Mouse (Mus musculus): ENCODE results near the gene Lsm11. TPM values are rescaled to one million over a fixed set of nuclear protein-coding genes. Genes with fewer than 3 reads are reported as not detected.
A peak's percentile ranks its signal among the peaks of the same experiment; 100 is the strongest.

Lsm11 gene
- polyA plus RNA-seq, 1 experiment: 1.2 TPM

DNA sequence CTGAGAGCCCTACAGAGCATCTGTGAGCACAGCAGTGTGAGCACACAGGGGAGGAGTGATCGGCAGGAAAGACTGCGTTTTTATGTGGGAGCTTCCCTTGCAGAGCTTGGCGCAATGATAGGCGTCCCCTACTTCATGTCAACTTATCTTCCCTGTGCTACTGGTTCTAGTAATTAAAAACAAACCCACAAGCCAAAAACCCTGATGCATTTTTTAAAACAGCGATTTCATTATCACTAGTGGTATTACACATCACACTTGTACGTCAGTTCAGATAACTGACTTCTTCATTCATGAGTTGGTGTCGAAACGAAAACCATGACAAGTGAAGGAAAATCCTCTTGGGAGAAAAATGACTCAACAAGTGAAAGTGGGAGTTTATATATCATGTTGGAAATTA lies 5.8 kb downstream of the Lsm11 start:
- no peak for TF ChIP-seq TAL1 (IDR thresholded peaks at IDR 0.05; ENCODE audit: low read length)
- TF ChIP-seq GATA1 (IDR thresholded peaks at IDR 0.05; ENCODE audit: low read length): no peak
- H3K36me3 ChIP-seq (ENCODE audit: control insufficient read depth): peaks cover 49% of the 10 kb centered on the region
- no peak overlapping the region for H3K4me3 ChIP-seq (replicated peaks)
- no peaks in the 10 kb centered on the region for H3K27me3 ChIP-seq (ENCODE audit: control insufficient read depth)
- H3K4me1 ChIP-seq (ENCODE audit: control insufficient read depth): peaks cover 17% of the 10 kb centered on the region
- no peaks in the 10 kb centered on the region for H3K9me3 ChIP-seq (ENCODE audit: control insufficient read depth, low read length)

DNA sequence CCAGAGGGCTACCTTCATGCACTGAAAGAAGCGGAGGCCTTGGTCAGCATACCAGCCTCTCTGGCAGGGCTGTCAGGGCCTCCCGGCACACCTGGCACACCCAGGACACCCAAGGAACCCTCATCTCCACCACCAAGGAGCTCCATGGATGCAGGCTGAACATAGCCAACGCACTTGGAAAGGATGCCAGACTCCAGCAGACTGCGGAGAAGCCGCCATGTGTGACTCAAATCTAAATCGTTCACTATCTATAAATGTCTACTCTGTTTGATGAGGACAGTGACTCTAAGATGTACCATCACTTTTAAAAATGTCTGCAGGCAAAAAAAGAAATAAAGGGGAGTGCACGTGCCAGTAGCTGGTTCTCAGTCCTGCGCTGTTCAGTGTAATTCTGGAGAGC lies 7.3 kb downstream of the Lsm11 start:
- H3K4me1 ChIP-seq (ENCODE audit: control insufficient read depth): peaks cover 5% of the 10 kb centered on the region
- no peaks in the 10 kb centered on the region for H3K27me3 ChIP-seq (ENCODE audit: control insufficient read depth)
- TF ChIP-seq GATA1 (IDR thresholded peaks at IDR 0.05; ENCODE audit: low read length) (no peak), TAL1 (IDR thresholded peaks at IDR 0.05; ENCODE audit: low read length) (no peak)
- peaks cover 62% of the 10 kb centered on the region for H3K36me3 ChIP-seq (ENCODE audit: control insufficient read depth)
- no peak overlapping the region for H3K4me3 ChIP-seq (replicated peaks)
- H3K9me3 ChIP-seq (ENCODE audit: control insufficient read depth, low read length): no peaks in the 10 kb centered on the region

- peaks cover 63% of the 10 kb centered on the region for H3K36me3 ChIP-seq (ENCODE audit: control insufficient read depth)
- no peaks in the 10 kb centered on the region for H3K27me3 ChIP-seq (ENCODE audit: control insufficient read depth)
- no peaks in the 10 kb centered on the region for H3K9me3 ChIP-seq (ENCODE audit: control insufficient read depth, low read length)
- no peak overlapping the region for H3K4me3 ChIP-seq (replicated peaks)
- TF ChIP-seq TAL1 (IDR thresholded peaks at IDR 0.05; ENCODE audit: low read length) (no peak), GATA1 (IDR thresholded peaks at IDR 0.05; ENCODE audit: low read length) (no peak)
- H3K4me1 ChIP-seq (ENCODE audit: control insufficient read depth): no peaks in the 10 kb centered on the region
These were observed 12.0 kb downstream of the Lsm11 start for GRCm38 (mm10) chr11:45932771-45933170.

- peaks cover 35% of the 10 kb centered on the region for H3K36me3 ChIP-seq (ENCODE audit: control insufficient read depth)
- H3K4me3 ChIP-seq (replicated peaks): no peak overlapping the region
- H3K9me3 ChIP-seq (ENCODE audit: control insufficient read depth, low read length): no peaks in the 10 kb centered on the region
- no peak for TF ChIP-seq TAL1 (IDR thresholded peaks at IDR 0.05; ENCODE audit: low read length)
- H3K27me3 ChIP-seq (ENCODE audit: control insufficient read depth): no peaks in the 10 kb centered on the region
- H3K4me1 ChIP-seq (ENCODE audit: control insufficient read depth): peaks cover 6% of the 10 kb centered on the region
These were observed 15.2 kb downstream of the Lsm11 start for GRCm38 (mm10) chr11:45929541-45929940.

- Histone ChIP-seq H3K4me1 (ENCODE audit: control insufficient read depth) (peaks cover 6% of the 10 kb centered on the region), H3K4me3 (replicated peaks) (no peak overlapping the region), H3K36me3 (ENCODE audit: control insufficient read depth) (peaks cover 15% of the 10 kb centered on the region), H3K27me3 (ENCODE audit: control insufficient read depth) (peaks cover 6% of the 10 kb centered on the region), H3K9me3 (ENCODE audit: control insufficient read depth, low read length) (no peaks in the 10 kb centered on the region)
- TF ChIP-seq GATA1 (IDR thresholded peaks at IDR 0.05; ENCODE audit: low read length) (no peak), TAL1 (IDR thresholded peaks at IDR 0.05; ENCODE audit: low read length) (no peak)
These were observed 17.3 kb downstream of the Lsm11 start for GRCm38 (mm10) chr11:45927456-45927855.

GRCm38 (mm10) chr11:45926640-45927082 lies 18.1 kb downstream of the Lsm11 start:
- TF ChIP-seq TAL1 (IDR thresholded peaks at IDR 0.05; ENCODE audit: low read length): no peak
- TF ChIP-seq GATA1 (IDR thresholded peaks at IDR 0.05; ENCODE audit: low read length): no peak
- no peaks in the 10 kb centered on the region for H3K9me3 ChIP-seq (ENCODE audit: control insufficient read depth, low read length)

GRCm38 (mm10) chr11:45925436-45925835 lies 19.3 kb downstream of the Lsm11 start:
- Histone ChIP-seq H3K4me3 (replicated peaks) (no peak overlapping the region), H3K9me3 (ENCODE audit: control insufficient read depth, low read length) (no peaks in the 10 kb centered on the region), H3K36me3 (ENCODE audit: control insufficient read depth) (peaks cover 6% of the 10 kb centered on the region), H3K4me1 (ENCODE audit: control insufficient read depth) (peaks cover 6% of the 10 kb centered on the region), H3K27me3 (ENCODE audit: control insufficient read depth) (peaks cover 11% of the 10 kb centered on the region)
- TF ChIP-seq TAL1 (IDR thresholded peaks at IDR 0.05; ENCODE audit: low read length) (no peak), GATA1 (IDR thresholded peaks at IDR 0.05; ENCODE audit: low read length) (no peak)

More at GRCm38 (mm10) chr11:45926640-45927082, 18.1 kb downstream of the Lsm11 start:
- Histone ChIP-seq H3K27me3 (ENCODE audit: control insufficient read depth) (peaks cover 10% of the 10 kb centered on the region), H3K4me1 (ENCODE audit: control insufficient read depth) (peaks cover 6% of the 10 kb centered on the region), H3K4me3 (replicated peaks) (peak overlapping the region; percentile 61), H3K36me3 (ENCODE audit: control insufficient read depth) (peaks cover 12% of the 10 kb centered on the region)

- Histone ChIP-seq H3K4me3 (replicated peaks) (no peak overlapping the region), H3K36me3 (ENCODE audit: control insufficient read depth) (no peaks in the 10 kb centered on the region), H3K9me3 (ENCODE audit: control insufficient read depth, low read length) (no peaks in the 10 kb centered on the region), H3K27me3 (ENCODE audit: control insufficient read depth) (peaks cover 11% of the 10 kb centered on the region), H3K4me1 (ENCODE audit: control insufficient read depth) (peaks cover 3% of the 10 kb centered on the region)
- TF ChIP-seq GATA1 (IDR thresholded peaks at IDR 0.05; ENCODE audit: low read length) (no peak), TAL1 (IDR thresholded peaks at IDR 0.05; ENCODE audit: low read length) (no peak)
These were observed 23.2 kb downstream of the Lsm11 start for GRCm38 (mm10) chr11:45921480-45921898.

DNA sequence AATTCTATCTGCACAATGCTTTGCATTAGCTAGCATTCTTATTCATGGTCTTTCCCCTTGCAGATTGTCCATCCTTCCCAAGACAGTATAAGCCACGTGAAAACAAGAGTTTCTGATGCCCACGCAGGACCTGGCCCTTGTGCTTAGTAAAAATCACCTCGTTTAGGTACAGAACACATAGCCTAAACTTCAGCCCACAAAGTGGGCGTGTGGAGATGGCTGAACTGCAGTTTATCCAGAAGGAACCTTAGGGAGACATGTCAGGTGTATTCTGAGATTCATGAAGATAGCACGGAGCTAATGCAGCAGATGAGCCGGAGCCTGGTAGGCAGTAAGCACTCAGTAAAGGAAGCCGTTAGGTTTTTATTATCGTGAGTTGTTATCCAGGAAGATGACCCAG lies 23.7 kb downstream of the Lsm11 start:
- H3K9me3 ChIP-seq (ENCODE audit: control insufficient read depth, low read length): no peaks in the 10 kb centered on the region

DNA sequence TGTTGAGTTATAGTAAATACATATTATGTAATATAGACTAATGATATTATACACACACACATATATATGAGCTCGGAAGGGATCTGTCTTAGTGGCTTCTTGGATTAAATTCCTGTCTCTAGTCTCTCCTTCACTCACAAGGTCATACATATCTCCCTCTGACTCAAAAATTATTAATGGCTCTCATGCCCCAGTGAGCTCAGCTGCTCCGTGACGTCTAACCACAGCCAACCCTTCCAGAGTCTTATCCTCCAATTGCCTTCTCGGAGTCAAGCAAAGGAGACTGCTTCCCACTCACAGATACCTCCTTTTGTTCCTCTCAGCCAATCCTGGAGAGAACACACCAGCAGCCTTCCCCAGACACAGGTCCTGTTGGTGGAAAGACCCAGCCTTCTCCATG lies 25.9 kb downstream of the Lsm11 start:
- no peak overlapping the region for H3K4me3 ChIP-seq (replicated peaks)
- H3K36me3 ChIP-seq (ENCODE audit: control insufficient read depth): no peaks in the 10 kb centered on the region

More for the DNA sequence above, 23.7 kb downstream of the Lsm11 start:
- Histone ChIP-seq H3K4me3 (replicated peaks) (no peak overlapping the region), H3K36me3 (ENCODE audit: control insufficient read depth) (no peaks in the 10 kb centered on the region), H3K27me3 (ENCODE audit: control insufficient read depth) (peaks cover 11% of the 10 kb centered on the region), H3K4me1 (ENCODE audit: control insufficient read depth) (no peaks in the 10 kb centered on the region)
- no peak for TF ChIP-seq GATA1 (IDR thresholded peaks at IDR 0.05; ENCODE audit: low read length)
- TF ChIP-seq TAL1 (IDR thresholded peaks at IDR 0.05; ENCODE audit: low read length): no peak

More for the DNA sequence above, 25.9 kb downstream of the Lsm11 start:
- H3K4me1 ChIP-seq (ENCODE audit: control insufficient read depth): no peaks in the 10 kb centered on the region
- no peaks in the 10 kb centered on the region for H3K9me3 ChIP-seq (ENCODE audit: control insufficient read depth, low read length)
- TF ChIP-seq GATA1 (IDR thresholded peaks at IDR 0.05; ENCODE audit: low read length) (no peak), TAL1 (IDR thresholded peaks at IDR 0.05; ENCODE audit: low read length) (no peak)
- H3K27me3 ChIP-seq (ENCODE audit: control insufficient read depth): peaks cover 10% of the 10 kb centered on the region

All from erythroblast, embryonic 14.5 days (primary cell).